Mouse (Mus musculus) erythroblast, embryonic 14.5 days (primary cell): ENCODE results near the gene Sapcd2.

Source experiments
- GATA1 ChIP-seq: IDR thresholded peaks from 2 replicates; pipeline ENCODE4 v1.6.1; 2012; ENCODE audit warnings: low read length, inconsistent platforms, mixed read lengths
- TAL1 ChIP-seq: IDR thresholded peaks from 3 replicates; pipeline ENCODE4 v1.6.1; 2012; ENCODE audit warnings: low read length, inconsistent platforms, mixed read lengths

- TF ChIP-seq GATA1 = no peak
- TF ChIP-seq TAL1 = no peak
Observed at GRCm38 (mm10) chr2:25395721-25396596, 23.8 kb downstream of the Sapcd2 start, which contains the start of gene Entpd2.
